Mouse (Mus musculus): ENCODE results near the gene Anp32b.

- TF ChIP-seq POLR2A (IDR thresholded peaks at IDR 0.05; ENCODE audit: extremely low read depth, insufficient read depth, low read length): no peak
- TF ChIP-seq CTCF (IDR thresholded peaks at IDR 0.05; ENCODE audit: extremely low read depth, insufficient read depth, low read length): no peak
Observed at GRCm38 (mm10) chr4:46505361-46506057, 54.8 kb downstream of the Anp32b start.
